Mouse (Mus musculus) spleen, postnatal 36 days (tissue): ENCODE data around the gene Erc2.

ENCODE experiments used
- DNase-seq, 2 experiments: peaks; one replicate each; pipeline ENCODE4 v3.0.0; 2022; ENCODE audit warnings: low spot score in 2 of 2, mixed read lengths in 1 of 2

Gene Erc2

DNA sequence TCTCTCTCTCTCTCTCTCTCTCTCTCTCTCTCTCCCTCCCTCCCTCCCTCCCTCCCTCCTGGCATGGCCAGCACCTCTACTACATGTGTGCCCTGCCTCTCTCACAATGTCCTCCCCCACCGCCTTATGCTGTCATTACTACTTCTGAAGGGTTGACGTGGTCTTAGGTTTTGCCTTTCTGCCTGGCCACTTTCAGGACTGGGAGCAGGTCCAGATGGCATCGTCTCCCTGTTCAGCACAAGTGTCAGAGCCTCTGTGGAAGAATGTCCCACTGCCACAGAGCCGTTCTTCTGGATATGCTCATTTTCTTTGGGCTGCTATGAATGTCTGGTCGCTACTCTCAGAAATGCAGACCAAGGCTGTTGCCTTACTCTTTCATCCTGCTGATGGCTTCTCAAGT is 671.7 kb downstream of the Erc2 start:
- no peak for DNase-seq

DNA sequence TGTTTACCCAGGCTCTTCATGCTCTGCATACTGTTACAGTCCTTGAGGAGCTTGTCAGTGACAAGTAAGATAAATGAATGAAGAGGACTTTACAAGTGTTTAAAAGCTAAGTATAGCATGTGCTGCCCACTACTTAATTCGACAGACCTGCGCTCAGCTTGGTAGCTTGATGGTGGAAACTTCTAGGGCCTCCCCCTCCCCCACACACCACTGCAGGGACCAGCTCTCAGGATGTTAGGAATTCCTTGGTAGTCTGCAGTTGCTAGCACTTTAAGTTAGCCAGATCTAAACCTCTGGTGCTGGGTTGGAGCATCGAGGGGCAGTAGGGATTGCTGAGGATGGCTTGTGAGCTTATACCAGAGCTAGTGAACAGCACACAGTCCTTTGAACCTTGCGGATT is 672.9 kb downstream of the Erc2 start:
- no peak for DNase-seq

DNA sequence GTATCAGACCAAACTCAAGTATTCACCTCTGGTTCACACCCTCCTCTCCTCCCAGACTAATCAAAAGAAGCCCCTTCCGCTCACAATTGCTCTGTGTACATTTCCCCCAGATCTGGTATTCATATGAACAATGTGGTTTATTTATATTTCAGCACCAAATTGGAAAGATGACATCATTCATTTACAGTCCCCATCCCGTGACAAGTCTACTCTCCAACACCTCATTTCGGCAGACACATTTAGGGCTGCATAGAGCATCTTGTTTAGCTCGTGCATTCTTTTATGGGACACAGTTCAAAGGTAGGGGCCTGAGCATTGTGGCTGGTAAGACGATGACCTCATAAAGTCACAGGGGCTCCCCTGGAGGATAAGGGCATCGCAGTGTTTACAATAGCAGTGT is 677.9 kb downstream of the Erc2 start:
- DNase-seq = no peak

DNA sequence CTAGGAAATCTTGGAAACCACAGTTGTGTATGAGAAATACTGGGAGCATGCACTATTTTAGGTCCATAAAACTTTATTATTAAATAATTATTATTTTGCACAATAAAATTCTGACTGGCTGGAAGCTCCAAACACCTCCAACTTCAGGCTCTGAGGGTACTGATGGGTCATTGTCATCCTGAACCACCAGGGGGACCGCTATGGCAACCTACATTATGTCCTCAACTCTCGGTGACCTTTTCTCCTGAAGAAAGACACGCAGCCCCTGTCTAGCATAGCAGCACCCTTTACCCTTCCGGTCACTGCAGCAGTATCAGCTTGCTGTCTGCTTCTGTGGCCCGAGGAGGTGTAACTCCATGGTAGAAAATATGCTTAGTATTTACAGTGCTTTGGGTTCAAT is 679.0 kb downstream of the Erc2 start:
- DNase-seq = no peak

DNA sequence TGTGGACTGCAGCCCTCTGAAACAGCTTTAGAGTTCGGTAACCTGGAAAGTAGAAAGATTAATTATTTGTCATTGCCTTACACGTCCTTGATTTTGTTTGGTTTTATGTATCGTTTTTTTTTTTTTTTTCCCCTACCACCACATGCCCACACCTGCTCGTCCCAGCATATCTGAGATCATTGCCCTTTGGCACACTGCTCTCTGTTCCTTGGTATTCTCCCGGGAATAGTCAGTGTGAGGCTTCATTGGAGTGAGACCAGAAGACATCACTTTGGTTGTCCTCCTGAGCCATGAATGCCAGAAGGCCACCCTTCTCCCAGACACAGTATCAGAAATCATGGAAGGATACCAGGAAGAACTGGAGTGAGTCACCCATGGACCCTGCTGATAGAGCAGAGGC is 681.9 kb downstream of the Erc2 start:
- no peak for DNase-seq

DNA sequence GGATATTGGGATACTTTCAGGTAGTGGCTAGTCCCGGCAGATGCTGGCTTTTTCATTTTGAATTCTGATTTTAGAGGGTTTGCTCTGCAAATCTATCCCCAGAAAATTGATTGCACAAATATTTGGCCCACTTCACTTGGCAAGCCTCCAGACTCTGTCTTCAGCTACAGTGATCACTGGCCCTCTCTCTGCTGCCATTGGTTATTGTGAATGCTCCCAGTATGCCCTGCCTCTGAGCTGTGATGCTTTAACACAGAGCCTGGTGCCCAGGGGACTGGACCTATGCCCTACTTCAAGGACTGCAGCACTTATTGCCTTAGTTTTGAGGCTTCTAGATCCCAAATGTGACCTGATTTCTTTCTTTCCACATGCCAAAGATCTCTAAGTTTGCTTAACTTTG is 686.4 kb downstream of the Erc2 start:
- no peak for DNase-seq

DNA sequence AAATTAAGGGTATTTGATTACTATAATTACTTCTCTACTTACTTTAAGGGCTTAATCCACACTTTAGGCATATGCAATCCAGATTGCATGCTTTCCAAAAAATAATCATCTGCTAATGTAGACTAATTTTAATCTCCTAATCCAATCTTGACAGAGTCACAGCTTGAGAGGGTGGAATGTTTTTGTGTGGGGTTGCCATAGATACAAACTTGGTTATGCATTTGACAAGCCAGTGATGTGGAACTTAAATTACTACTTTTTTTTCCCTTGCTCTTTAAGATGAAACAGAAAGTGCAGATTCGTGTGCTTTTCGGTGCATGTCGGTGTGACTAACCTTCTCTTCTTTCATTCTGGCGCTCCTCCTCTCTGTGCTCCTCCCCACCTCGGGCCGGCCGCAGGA is 694.6 kb downstream of the Erc2 start:
- no peak for DNase-seq

DNA sequence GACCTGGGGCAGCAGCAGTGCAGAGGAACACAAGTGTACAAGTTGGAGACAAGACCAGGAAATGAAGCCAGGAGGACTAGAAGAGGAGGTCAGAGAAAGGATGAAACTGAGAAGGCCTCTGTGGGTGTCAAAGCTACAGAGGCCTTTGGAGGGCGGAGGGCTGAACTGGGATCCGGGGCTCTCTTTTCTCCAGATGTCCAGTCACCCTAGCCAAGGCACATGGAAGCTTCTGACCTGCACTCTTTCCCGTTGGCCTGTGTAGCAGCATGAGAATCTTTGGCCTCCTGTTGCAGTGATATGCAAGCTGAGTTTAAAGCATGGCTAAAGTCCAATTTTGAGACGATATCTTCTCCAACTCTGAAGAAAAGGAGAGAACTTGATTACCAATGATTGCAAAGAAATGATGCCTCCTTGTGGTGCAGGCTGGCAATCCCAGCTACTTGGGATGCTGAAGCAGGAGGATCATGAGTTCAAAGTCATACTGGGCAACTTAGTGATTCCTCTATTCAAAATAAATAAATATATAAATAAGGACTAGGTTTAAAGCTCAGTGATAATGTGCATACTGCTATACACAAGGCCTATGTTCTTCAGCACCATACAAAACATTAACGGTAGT is 699.8 kb downstream of the Erc2 start:
- no peak for DNase-seq

DNA sequence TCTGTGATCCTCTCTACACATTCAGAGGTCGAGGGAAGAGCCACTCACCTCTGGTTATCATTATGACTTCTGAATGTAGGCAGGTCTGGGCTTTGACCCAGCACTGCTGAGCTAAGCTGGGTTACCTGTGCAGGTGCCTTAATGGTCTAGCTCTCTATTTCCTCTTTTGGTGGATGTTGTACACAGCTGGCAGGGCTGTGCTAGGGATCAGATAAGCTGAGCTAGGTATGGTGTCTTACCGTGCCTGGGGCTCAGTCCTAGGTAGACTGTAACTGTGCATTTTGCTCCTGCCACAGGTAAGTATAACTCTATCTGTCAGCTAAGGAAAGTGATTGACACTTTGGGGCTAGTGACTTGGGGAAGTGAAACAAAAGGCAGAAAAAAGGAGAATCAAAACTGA is 701.0 kb downstream of the Erc2 start:
- no peak for DNase-seq

DNA sequence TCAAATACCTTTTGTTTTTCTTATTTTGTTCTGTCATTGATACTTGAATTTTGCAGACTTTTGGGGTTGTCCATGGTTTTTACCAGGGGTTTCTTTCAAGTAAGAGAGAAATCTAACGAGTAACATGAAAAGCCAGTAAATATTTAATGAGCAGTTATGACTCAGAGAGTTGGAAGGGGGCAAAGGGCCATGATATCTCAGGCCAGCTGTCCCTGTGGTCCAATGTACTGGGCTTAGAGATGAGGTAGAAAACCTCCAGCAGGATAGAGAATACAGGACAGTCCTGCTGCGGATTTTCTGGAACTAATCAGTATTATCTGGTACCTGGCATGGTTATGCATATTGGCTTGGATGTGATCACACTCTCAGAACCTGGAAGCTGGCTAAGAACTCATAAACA is 701.5 kb downstream of the Erc2 start:
- DNase-seq = no peak

DNA sequence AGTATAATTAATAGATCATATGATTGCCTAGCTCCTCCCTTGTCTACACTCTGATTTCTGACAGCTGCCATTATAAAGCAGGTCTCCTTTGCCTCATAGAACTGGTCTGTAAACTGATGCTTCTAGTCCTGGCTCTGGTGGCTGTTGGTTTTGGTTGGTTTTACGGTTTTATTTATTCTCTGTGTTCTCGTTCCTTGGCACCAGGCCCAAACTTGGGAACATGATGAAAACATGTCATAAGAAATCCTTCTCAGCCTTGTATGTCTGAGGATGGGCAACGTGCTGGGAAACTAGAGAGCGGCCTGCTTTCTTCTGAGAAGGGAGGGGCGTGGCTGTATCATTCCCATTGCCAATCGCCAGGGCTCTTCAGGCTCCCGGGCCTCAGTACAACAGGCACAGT is 704.2 kb downstream of the Erc2 start:
- DNase-seq = no peak

DNA sequence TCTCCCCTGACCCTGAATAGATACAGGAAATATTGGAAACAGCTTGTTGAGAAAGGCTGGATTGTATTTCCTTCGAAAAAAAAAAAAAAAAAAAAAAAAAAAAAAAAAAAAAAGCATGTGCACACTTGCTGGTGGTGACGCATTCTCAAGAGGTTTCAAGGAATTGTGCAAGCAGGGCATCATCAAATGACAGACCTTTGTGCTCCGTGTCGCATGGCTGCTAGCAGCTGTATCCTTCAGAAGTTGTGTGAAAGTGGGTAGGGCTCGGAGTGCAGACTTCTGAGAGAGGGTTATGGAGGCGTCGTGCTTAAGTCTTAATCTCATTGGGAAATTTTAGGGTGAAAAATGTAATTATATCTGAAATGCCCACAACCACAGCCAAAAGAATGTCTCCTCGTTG is 706.3 kb downstream of the Erc2 start:
- no peak for DNase-seq

DNA sequence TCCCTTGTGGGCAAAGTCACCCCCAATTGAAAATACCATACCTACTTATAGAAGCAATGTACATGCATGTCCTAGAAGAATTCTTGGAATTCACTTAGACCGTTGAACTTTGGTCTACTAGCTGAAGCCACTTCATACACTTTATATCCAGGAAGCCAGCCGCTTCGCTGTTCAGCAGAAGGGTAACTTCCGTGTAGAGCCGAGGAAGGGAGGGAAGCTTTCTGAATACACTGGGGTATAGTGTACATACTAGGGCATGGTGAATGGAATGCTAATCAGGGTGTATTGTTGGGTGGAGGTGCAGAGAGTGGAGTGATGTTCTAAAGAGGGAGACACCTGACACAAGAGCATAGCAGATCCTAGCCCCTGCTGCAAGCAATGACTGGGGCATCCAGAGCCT is 708.9 kb downstream of the Erc2 start:
- DNase-seq = no peak

DNA sequence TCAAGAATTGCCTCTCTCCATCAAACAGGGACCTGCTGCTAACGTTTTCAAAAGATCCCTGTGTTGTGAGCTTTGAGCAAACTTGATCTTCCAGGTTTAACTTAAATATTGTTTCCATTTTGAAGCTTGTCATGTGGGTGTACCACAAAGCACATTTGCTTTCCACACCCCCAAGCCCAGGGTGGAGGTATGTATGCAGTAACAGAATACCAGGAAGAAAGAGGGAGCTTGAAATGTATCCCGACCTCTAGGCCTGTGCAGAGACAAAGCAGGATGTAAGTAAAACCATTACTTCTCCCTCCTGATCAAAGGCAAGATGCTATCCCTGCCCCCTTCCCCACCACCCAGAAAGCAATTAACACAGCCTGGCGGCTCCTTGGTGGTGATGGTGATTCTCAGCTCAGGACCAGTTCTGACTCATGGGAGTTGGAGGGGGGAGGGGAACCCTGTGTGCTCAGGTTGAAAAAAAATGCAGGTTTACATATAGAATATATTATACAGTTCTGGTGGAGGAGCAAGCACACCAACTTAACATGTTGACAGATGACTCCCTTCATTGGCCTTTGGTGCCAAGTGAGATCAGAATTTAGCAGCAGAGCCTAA is 710.2 kb downstream of the Erc2 start:
- DNase-seq = no peak

DNA sequence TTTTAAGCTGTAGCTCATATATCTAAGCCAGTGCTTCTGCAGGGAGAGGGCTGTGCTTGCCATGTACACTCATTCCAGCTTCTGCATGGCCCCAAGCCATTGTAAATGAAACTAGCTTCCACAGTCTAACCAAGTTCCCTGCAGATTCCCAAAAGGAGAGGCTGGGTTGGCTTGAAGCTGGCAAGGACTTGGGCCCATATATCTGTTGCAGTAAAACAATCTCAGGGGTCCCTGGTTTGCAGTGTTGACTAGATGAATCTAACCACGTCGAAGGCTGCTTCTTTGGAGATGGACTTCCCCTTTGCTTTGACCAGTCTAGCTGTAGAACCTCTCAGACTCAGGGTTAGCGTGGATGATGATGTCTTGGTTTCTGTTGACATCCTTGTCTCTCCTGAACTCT is 716.9 kb downstream of the Erc2 start:
- no peak for DNase-seq

DNA sequence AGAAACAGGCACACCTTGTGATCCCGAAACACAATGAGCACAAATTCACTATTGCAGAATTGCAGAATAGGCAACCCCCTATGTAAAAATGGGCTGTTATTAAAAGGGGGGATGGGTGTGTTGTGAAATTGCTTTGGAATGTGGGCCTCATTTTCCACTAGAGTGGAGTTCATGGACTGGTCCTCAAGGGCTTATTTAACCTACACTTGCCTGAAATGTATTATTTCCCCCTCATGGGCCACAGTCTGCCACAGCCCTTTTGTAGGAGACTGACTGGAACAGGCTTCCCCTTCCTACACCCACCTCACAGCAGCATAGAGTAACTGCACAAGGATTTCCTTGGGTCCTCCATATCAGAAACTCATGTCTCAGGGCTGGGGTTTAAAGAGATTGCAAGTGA is 726.9 kb downstream of the Erc2 start:
- no peak for DNase-seq

DNA sequence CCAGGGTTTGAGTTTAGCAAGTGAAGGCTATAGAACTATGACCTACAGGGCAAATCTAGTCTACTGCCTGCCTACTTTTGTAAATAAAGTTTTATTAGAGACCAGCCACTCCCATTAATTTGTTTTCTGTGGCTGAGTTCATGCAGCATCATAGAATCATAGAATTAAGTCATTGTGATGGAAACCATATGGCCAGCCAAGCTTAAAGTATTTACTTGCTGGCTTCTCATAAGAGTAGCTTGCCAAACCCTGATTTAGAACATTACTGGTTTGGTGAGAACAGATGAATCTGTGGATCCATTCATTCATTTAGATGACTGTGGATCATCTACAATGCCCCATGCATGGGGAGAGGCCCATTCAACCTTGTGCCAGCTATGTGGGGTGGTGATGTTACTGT is 733.8 kb downstream of the Erc2 start:
- no peak for DNase-seq

DNA sequence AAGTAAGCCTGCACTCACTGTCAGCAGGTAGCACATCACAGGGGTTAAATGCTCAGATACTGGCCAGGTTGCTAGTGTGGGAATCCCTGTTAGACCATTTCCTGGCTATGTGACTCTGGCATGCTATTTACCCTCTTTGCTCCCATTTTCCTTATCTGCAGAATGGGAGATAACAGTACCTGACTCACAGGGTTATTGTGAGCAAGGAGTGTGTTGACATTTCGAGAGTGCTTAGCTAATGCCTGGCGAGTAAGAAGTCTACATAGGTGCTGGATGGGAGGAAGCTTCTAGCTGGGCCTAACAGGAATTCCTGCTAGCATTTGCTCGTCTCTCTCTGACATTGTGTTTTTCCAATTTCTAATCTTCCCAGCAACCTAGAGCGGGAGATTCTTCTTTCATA is 737.3 kb downstream of the Erc2 start:
- DNase-seq = no peak

DNA sequence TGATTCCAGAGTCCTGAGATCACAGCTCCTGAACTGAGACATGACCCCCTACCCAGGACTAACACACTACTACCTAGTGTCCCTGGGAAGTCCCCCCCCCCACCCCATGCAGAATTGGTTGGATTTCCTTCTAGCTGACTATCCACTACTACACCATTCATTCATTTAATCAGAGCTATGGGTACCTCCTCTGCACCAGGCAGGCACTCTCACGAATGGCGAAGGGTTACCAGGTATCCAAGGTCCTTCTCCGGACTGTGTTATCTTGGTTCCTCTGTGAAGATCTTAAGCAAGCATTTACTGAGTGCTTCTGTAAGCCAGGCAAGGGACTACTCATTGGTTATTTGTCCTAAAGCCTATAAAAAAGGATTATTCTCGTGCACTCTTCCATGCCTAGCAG is 737.8 kb downstream of the Erc2 start:
- DNase-seq = no peak

DNA sequence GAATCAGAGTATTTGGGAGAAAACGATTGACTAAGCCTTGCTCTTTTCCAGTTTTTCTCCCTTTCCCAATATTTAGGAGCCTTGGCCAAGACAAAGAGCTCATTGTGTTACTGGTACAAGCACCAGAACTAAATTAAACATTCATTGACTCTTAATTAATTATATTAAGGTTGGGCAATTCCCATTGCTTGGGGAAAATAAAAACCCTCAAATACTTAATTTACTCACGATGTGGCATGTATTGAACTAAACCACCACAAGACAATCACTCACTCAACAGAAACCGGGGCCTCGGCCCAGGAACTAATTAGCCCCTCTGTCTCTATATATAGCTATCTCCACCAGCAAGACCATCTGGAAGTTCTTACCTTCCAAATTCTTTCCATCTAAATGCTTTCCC is 740.1 kb downstream of the Erc2 start:
- no peak for DNase-seq

DNA sequence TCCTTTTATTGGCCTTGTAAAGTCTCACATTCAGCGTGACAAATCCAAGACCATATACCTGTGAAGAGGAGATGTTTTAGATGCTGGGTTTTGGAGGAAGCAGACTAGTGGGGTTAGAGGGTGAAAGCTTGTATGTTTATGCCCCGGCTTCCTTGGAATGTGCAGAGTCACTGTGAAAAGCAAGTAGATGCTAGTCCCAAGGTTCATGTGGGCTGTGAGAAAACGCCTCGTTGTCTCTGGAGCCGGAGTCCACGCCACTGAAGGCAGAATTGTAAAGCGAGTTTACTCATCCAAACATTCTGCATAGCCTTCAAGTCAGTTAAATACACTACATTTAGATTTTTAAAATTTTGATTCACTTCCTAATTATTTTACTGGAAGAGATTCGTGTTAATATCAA is 748.5 kb downstream of the Erc2 start:
- DNase-seq = no peak

DNA sequence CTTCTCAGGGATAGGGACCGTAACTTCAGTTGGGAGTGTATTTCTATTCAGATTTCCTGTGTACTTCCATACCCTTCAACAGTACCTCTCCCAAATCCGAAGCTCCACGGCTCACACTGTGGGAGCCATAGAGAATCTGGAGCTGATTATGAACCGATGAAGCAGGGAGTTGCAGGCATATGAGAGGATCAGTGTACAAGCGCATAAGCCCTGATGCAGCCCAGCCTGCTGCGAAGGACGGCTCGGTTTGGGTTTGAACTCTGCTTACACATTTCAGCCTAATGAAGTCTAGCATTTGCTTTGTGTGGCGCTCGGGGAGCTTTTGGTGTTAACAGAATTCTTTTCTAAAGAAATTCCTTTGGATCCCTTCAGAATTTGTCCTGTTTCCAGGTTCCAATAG is 749.4 kb downstream of the Erc2 start:
- DNase-seq = no peak

DNA sequence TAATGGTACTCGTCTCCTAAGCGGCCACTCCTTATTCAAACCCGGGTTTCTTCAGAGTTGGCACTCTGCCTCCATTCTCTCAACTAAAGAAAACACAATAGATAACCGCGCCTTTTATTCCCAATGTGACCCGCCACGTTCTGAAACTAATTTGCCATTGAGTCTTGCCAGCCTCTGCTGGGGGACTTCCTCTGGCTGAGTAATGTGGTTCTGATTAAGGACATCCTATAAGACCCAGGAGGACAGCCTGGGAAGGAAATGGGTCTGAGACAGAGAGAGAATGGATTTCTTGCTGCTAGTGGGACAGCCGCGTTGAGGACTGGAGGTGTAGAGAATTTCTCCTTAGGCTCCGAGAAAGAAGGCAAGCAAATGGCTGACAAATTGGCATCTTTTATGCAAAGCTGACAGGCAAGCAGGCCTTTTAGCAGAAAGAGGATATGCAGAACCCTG is 753.4 kb downstream of the Erc2 start:
- DNase-seq = no peak

DNA sequence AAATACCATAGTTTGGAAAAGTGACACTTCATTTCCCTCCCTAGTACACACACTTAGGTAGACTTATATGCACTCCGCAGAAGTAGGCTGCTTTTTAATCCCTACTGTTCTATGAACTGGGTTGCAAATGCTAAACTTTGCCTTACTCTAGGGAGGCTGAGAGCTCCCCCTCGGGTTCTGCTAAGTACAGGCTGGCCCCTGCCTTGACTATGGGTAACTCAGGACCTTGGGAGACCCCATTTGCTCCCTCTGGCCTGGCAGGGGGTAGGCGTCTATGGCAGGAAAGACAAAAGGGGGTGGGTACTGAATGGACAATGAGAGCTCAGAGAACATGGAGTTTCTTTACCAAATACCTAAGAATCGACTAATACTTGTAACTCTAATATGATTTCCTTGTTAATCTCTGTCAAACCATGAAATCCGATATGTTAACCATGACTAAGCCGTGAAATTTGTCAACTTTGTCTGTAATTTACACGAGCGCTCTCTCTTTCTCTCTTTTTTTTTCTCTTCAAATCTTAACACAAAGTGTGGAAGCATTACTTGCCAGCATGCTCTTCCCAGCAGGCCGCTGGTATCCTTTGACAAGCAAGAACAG is 754.1 kb downstream of the Erc2 start:
- DNase-seq = no peak
